Comparison of ENCODE assay signal across 8 mouse cellular contexts in the genomic region with DNA sequence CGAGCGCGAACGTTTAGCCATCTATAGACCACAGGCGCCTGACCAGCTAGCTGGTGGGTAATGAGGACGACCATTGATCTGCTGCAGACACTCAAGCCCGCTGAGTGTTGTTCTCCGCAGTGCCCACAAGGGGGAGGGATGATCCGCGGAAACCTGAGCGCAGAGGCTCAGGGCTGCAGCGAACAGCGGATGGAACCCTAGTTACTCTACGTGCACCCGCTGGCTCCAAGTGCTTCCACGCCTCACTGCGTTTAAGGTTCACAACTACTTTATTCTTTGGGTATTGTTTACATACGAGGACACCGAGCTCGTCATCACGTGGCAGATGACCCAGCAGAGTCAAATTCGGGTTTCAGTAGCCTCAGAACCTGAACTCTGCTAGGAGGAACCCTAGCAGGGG. TPM values are rescaled to one million over a fixed set of nuclear protein-coding genes. Genes with fewer than 3 reads are reported as not detected.
DNase-seq lines count a peak whose midpoint lies in the region; ATAC-seq and TF ChIP-seq lines count a peak whose summit lies in the region.

No protein-coding gene starts in this region.

- H3K27me3 ChIP-seq in forebrain, embryonic 16.5 days (replicated peaks; ENCODE audit: control insufficient read depth, insufficient read depth, low read length) = peaks cover 48% of the 10 kb centered on the region
- H3K27me3 ChIP-seq in hindbrain, embryonic 10.5 days (ENCODE audit: insufficient read depth, poor library complexity, severe bottlenecking) = peaks cover 96% of the 10 kb centered on the region

- H3K36me3 ChIP-seq in ES-E14 (ENCODE audit: control insufficient read depth, insufficient read depth, low read length, poor library complexity, severe bottlenecking) = no peaks in the 10 kb centered on the region
- H3K36me3 ChIP-seq in forebrain, embryonic 16.5 days (ENCODE audit: control insufficient read depth, insufficient read depth) = no peaks in the 10 kb centered on the region
- no peaks in the 10 kb centered on the region for H3K36me3 ChIP-seq in hindbrain, embryonic 10.5 days

- no peak overlapping the region for H3K27ac ChIP-seq in ES-E14 (ENCODE audit: insufficient read depth, low read depth, low read length, poor library complexity, severe bottlenecking)
- H3K27ac ChIP-seq in forebrain, embryonic 16.5 days (ENCODE audit: low read length) = no peak overlapping the region
- no peak overlapping the region; the same call in 1 of the 2 replicates for H3K27ac ChIP-seq in hindbrain, embryonic 10.5 days

- H3K9ac ChIP-seq in ES-E14 (ENCODE audit: insufficient read depth, low read depth, low read length, poor library complexity, severe bottlenecking) = peak overlapping the region; percentile 21; the same call in 1 of the 2 replicates
- H3K9ac ChIP-seq in forebrain, embryonic 16.5 days (replicated peaks; ENCODE audit: low read depth, low read length) = no peak overlapping the region; the same call in 1 of the 2 replicates

- H3K4me3 ChIP-seq in ES-E14 (ENCODE audit: insufficient read depth in 1 of 2, low read depth in 1 of 2, low read length in 2 of 2, poor library complexity in 1 of 2, severe bottlenecking in 1 of 2) = peak overlapping the region; percentile 34 to 80
- H3K4me3 ChIP-seq in forebrain, embryonic 16.5 days (replicated peaks; ENCODE audit: low read length) = no peak overlapping the region
- H3K4me3 ChIP-seq in hindbrain, embryonic 10.5 days = peak overlapping the region; percentile 29

- H3K4me1 ChIP-seq in ES-E14 (ENCODE audit: control insufficient read depth in 2 of 2, insufficient read depth in 2 of 2, low read length in 2 of 2, poor library complexity in 1 of 2) = peaks cover 0 to 24% of the 10 kb centered on the region in 2 experiments; a peak in 2 of 4 replicates
- H3K4me1 ChIP-seq in forebrain, embryonic 16.5 days (replicated peaks; ENCODE audit: control insufficient read depth, insufficient read depth, low read length) = peaks cover 34% of the 10 kb centered on the region
- H3K4me1 ChIP-seq in hindbrain, embryonic 10.5 days (replicated peaks) = peaks cover 79% of the 10 kb centered on the region

- 1% methylated on average over 22 of the region's 22 CpGs for WGBS in forebrain, embryonic 16.5 days
- under 1% methylated on average over 22 of the region's 22 CpGs for WGBS in hindbrain, embryonic 10.5 days

- H3K9me3 ChIP-seq in ES-E14 (ENCODE audit: control insufficient read depth, insufficient read depth, low read depth, low read length) = no peaks in the 10 kb centered on the region
- no peaks in the 10 kb centered on the region for H3K9me3 ChIP-seq in forebrain, embryonic 16.5 days (ENCODE audit: control insufficient read depth, low read length)
- no peaks in the 10 kb centered on the region for H3K9me3 ChIP-seq in hindbrain, embryonic 10.5 days

- DNase-seq in ES-E14 (ENCODE audit: low read depth, low spot score) = peak; percentile 80
- DNase-seq in c-Kit-positive CD71-positive TER-119-positive erythroid progenitor cells, embryonic 14.5 days (ENCODE audit: low spot score) = peak; percentile 51
- peak; percentile 85 for DNase-seq in hindbrain, embryonic 10.5 days (ENCODE audit: low spot score)
- peak; percentile 72 to 77 for DNase-seq in layer of hippocampus, postnatal 10 days (ENCODE audit: low spot score in 2 of 2)
- DNase-seq in lung, postnatal 25 days (ENCODE audit: low spot score) = peak; percentile 82
- DNase-seq in retina, postnatal 1 day = peak; percentile 90
- peak; percentile 69 for DNase-seq in urinary bladder, postnatal 25 days (ENCODE audit: low spot score)

- ATAC-seq in forebrain, embryonic 16.5 days = peak; percentile 37

- in situ Hi-C loops in ES-E14 (cut with MboI; ENCODE audit: low sequenced_read_pairs in 2 of 2, unreplicated experiment in 2 of 2) = loop anchor here in 1 of 2 experiments (10.0 kb wide), 1 partner anchor 106 kb away; no protein-coding TSS in a partner anchor

- peak overlapping the region; percentile 20 for H3K4me2 ChIP-seq in forebrain, embryonic 16.5 days (ENCODE audit: low read length)

TF ChIP-seq in ES-E14, 5 proteins besides CTCF, POLR2A, EP300 and RAD21:
- TF ChIP-seq ZC3H11A (IDR thresholded peaks at IDR 0.05; ENCODE audit: borderline replicate concordance, low read depth, low read length) (peak; percentile 80), ZNF384 (IDR thresholded peaks at IDR 0.05; ENCODE audit: low read depth, low read length) (no peak)

RNA-seq across cellular contexts. Expression of gene Arhgap27, which starts 4.4 kb away (rescaled TPM):
- total RNA-seq in ES-E14 (2012; rRNA removed) = 7.8 and 8.2 TPM in 2 replicates
- polyA plus RNA-seq in forebrain, embryonic 16.5 days (2015; fragmentation: Nextera tagmentation; extraction: Ambion mirVana) = 3.0 and 3.3 TPM in 2 replicates
- polyA plus RNA-seq in hindbrain, embryonic 10.5 days (2016; fragmentation: Nextera tagmentation; extraction: Ambion mirVana) = 4.8 and 5.1 TPM in 2 replicates
- 1 to 10 TPM; 8.7 to 9.3 TPM for total RNA-seq in layer of hippocampus, postnatal 10 days (2021)

RNA-seq across cellular contexts. Expression of gene Plekhm1, which starts 53.4 kb away (rescaled TPM):
- total RNA-seq in ES-E14 (2012; rRNA removed) = 11.7 and 12.3 TPM in 2 replicates
- polyA plus RNA-seq in forebrain, embryonic 16.5 days (2015; fragmentation: Nextera tagmentation; extraction: Ambion mirVana) = 10.3 and 11.3 TPM in 2 replicates
- 9.4 and 11.6 TPM in 2 replicates for polyA plus RNA-seq in hindbrain, embryonic 10.5 days (2016; fragmentation: Nextera tagmentation; extraction: Ambion mirVana)
- 10 to 100 TPM; 15.0 TPM for total RNA-seq in layer of hippocampus, postnatal 10 days (2021)
